Mouse (Mus musculus): ENCODE data around the gene Prss29.

GRCm38 (mm10) chr17:25274571-25275346 is 43.7 kb upstream of the Prss29 start, which contains the start of gene Ube2i:
- TF ChIP-seq POLR2A (IDR thresholded peaks at IDR 0.05; ENCODE audit: borderline replicate concordance, low read depth, low read length) (no peak), CTCF (IDR thresholded peaks at IDR 0.05; ENCODE audit: low read depth, low read length) (no peak)

Measured in bone marrow macrophage, adult 2 months (primary cell).